Mouse (Mus musculus) intestine, postnatal 0 days (tissue): Measurements from ENCODE around the gene Gm20683. TPM values are rescaled to one million over a fixed set of nuclear protein-coding genes. Genes with fewer than 3 reads are reported as not detected.

Source experiments
- ATAC-seq: fragments of 200-750 bp; cut with Nextera tagmentation; 2 replicates; pipeline ENCODE4 v1.8.0; 2017; ENCODE audit warnings: mild to moderate bottlenecking, moderate TSS enrichment, moderate library complexity
- H3K27ac ChIP-seq: fragments of 300-500 bp; sonication (generic); 2 replicates; pipeline ENCODE4 v1.5.1; 2014; ENCODE audit warnings: mild to moderate bottlenecking, low read depth, low read length, moderate library complexity
- H3K27me3 ChIP-seq: fragments of 300-500 bp; sonication (generic); replicated peaks from 2 replicates; pipeline ENCODE4 v1.6.1; 2014; ENCODE audit warnings: low read length, mixed read lengths; ENCODE audit not compliant: control insufficient read depth, insufficient read depth
- H3K36me3 ChIP-seq: fragments of 300-500 bp; sonication (generic); 2 replicates; pipeline ENCODE4 v1.6.1; 2014; ENCODE audit warnings: mild to moderate bottlenecking, moderate library complexity; ENCODE audit not compliant: control insufficient read depth, insufficient read depth
- H3K4me1 ChIP-seq: fragments of 300-500 bp; sonication (generic); replicated peaks from 2 replicates; pipeline ENCODE4 v1.6.1; 2014; ENCODE audit warnings: antibody characterized with exemption, low read length, mixed read lengths; ENCODE audit not compliant: control insufficient read depth, insufficient read depth
- H3K4me2 ChIP-seq: fragments of 300-500 bp; sonication (generic); replicated peaks from 2 replicates; pipeline ENCODE4 v1.6.1; 2014; ENCODE audit warnings: low read depth, mild to moderate bottlenecking, moderate library complexity
- H3K4me3 ChIP-seq: fragments of 300-500 bp; sonication (generic); 2 replicates; pipeline ENCODE4 v1.5.1; 2014; ENCODE audit warnings: low read depth, low read length
- H3K9ac ChIP-seq: fragments of 300-500 bp; sonication (generic); 2 replicates; pipeline ENCODE4 v1.6.1; 2014; ENCODE audit warnings: mild to moderate bottlenecking, low read depth, low read length
- H3K9me3 ChIP-seq: fragments of 300-500 bp; sonication (generic); 2 replicates; pipeline ENCODE4 v1.6.1; 2016; ENCODE audit warnings: mixed run types; ENCODE audit not compliant: control insufficient read depth
- CTCF ChIP-seq: sonication (generic); IDR thresholded peaks from 2 replicates; pipeline ENCODE4 v1.5.1; 2016; ENCODE audit warnings: low read depth, mild to moderate bottlenecking, control low read depth, antibody characterized with exemption, moderate library complexity
- WGBS: fragments of 180-500 bp; shearing (Covaris S2); extraction: QIAGEN DNeasy Blood & Tissue Kit; methylation state at CpG from one replicate; pipeline ENCODE4 v1.1.7; 2014; 5-methylcytosine and 5-hydroxymethylcytosine counted together
- polyA plus RNA-seq: library from polyadenylated mRNA; unstranded; fragments of >200 nt; fragmentation: Nextera tagmentation; extraction: Ambion mirVana; gene quantifications from 2 replicates; pipeline ENCODE4 v1.2.1, GENCODE M21; 2015

Gene Gm20683
- polyA plus RNA-seq, 1 experiment from 2014 or later: 0.90 TPM

GRCm38 (mm10) chr17:25834595-25835222 lies 6.9 kb downstream of the Gm20683 start:
- peak overlapping the region; percentile 78; the same call in 1 of the 2 replicates for H3K9ac ChIP-seq
- WGBS: 62% methylated on average over 12 of the region's 12 CpGs
- H3K4me3 ChIP-seq: peak overlapping the region; percentile 76
- ATAC-seq: no peak
- peak overlapping the region; percentile 93 for H3K4me2 ChIP-seq
- peak overlapping the region; percentile 98; the same call in 1 of the 2 replicates for H3K27ac ChIP-seq
- TF ChIP-seq CTCF: no peak
- H3K27me3 ChIP-seq: no peaks in the 10 kb centered on the region
- H3K4me1 ChIP-seq: peaks cover 11% of the 10 kb centered on the region; the same call in 1 of the 2 replicates
- no peaks in the 10 kb centered on the region for H3K9me3 ChIP-seq
- peaks cover 38% of the 10 kb centered on the region for H3K36me3 ChIP-seq

DNA sequence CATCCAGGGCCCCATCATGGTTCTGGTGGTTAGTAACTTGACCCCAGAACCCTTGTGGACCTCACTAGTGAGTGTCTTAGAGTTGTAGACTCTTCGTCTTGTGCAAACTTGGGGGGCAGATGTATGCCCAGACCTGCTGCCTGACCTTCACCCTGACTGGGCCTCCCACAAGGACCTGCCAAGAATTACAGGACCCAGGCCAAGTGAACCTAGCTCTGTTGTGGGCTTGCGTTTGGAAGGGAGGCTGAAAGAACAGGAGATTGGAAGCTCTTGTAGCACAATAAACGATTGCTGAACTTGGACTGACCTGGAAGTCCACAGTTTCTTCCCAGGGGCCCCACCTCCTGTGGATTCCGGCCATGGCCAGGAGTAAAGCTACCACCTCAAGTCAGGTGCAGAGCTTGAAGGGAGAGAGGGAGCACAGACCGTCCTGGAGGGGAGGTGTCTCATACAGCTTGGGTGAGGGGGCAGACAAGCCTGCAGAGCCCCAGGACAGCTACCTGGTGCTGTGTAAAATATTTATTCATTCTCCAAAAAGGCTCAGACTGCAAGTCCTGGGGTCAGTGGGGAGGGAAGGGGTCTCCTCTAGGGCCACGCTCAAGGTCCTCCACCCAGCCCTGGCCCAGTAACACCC lies 7.5 kb downstream of the Gm20683 start:
- 18% methylated on average over 6 of the region's 6 CpGs for WGBS
- Histone ChIP-seq H3K36me3 (peaks cover 32% of the 10 kb centered on the region), H3K9ac (peak overlapping the region; percentile 78), H3K4me2 (peak overlapping the region; percentile 93), H3K4me1 (peaks cover 11% of the 10 kb centered on the region; the same call in 1 of the 2 replicates), H3K27ac (peak overlapping the region; percentile 98), H3K9me3 (no peaks in the 10 kb centered on the region), H3K4me3 (peak overlapping the region; percentile 76), H3K27me3 (no peaks in the 10 kb centered on the region)
- no peak for ATAC-seq
- no peak for TF ChIP-seq CTCF

DNA sequence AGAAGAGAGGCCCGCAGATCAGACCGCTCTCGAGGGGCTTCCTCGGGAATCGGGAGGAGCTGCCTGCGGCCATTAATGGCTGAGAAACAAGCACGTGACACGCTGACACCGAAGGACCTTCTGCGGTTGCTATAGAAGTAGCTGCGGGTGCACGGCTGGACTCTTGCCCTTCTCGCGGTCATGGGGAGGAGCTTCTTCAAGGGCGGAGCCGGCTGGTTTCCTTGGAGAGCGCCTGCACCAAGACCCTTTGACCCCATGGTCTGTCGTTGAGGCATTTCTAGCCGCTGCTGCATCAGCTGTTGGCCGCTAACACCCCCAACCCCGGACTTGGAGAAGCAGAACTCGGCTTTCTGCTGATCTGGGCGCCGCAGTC lies 8.3 kb downstream of the Gm20683 start, which contains the start of gene Stub1:
Stub1 (minus strand) TSS at position 114 of the 373 bp plus-strand sequence.
- under 1% methylated on average over 24 of the region's 24 CpGs for WGBS
- Histone ChIP-seq H3K27me3 (no peaks in the 10 kb centered on the region), H3K9me3 (no peaks in the 10 kb centered on the region), H3K9ac (peak within 1 kb of the TSS; percentile 78), H3K27ac (peak within 1 kb of the TSS; percentile 98), H3K4me2 (peak within 1 kb of the TSS; percentile 93), H3K4me1 (peaks cover 11% of the 10 kb centered on the region; the same call in 1 of the 2 replicates), H3K4me3 (peak within 1 kb of the TSS; percentile 76), H3K36me3 (peaks cover 32% of the 10 kb centered on the region)
- TF ChIP-seq CTCF: 0 out of 2 replicates have a peak, but pooled peaks have one; percentile 7
- ATAC-seq: peak; percentile 78

- Histone ChIP-seq H3K36me3 (peaks cover 28% of the 10 kb centered on the region), H3K9me3 (no peaks in the 10 kb centered on the region), H3K4me1 (peaks cover 11% of the 10 kb centered on the region; the same call in 1 of the 2 replicates), H3K4me2 (peak overlapping the region; percentile 93), H3K27ac (peak overlapping the region; percentile 98), H3K4me3 (peak overlapping the region; percentile 76), H3K9ac (peak overlapping the region; percentile 78), H3K27me3 (no peaks in the 10 kb centered on the region)
- ATAC-seq: peak; percentile 87
- WGBS: under 1% methylated on average over 72 of the region's 77 CpGs
- TF ChIP-seq CTCF: 0 out of 2 replicates have a peak, but pooled peaks have one; percentile 14
Observed at GRCm38 (mm10) chr17:25832436-25833290, 8.9 kb downstream of the Gm20683 start.

DNA sequence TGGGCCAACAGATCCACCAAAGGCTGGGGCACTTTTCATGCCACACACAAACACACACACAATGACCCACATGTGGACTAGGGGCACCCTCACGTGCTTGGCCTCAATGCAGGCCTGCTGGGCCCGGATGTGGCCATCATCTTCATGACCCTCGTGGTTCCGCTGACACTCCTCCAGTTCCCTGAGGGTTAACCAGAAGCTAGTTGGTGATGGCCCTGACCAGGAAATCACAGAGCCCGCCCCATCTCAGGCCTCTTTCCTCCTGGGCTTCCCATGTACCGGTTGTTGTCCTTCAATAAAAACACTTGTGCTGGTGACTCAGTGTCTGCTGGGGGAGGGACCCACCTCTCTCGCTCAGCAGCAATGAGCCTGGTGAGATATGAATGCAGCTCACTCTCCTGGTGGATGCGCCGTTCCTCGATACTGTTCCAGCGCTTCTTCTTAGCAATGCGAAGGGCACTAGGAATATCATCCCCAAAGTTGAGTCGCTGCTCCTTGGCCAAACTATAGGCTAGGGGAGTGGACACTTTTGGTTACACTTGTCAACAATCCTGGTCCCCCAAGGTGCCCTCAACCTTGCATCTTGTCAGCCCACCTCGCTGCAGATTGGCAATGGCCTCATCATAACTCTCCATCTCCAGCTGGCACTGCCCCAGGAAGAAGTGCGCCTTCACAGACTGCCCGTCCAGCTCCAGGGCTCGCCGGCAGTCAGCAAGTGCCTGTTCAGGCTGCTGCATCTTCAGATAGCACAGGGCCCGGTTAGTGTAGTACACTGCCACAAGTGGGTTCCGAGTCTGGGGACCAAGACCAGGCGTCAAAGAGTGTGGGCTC lies 9.9 kb downstream of the Gm20683 start:
- peak overlapping the region; percentile 78 for H3K9ac ChIP-seq
- H3K27ac ChIP-seq: peak overlapping the region; percentile 98
- TF ChIP-seq CTCF: no peak
- peak overlapping the region; percentile 76 for H3K4me3 ChIP-seq
- whole genome bisulfite sequencing: 32% methylated on average over 21 of the region's 21 CpGs
- peaks cover 11% of the 10 kb centered on the region; the same call in 1 of the 2 replicates for H3K4me1 ChIP-seq
- ATAC-seq: no peak
- H3K36me3 ChIP-seq: peaks cover 37% of the 10 kb centered on the region
- H3K27me3 ChIP-seq: no peaks in the 10 kb centered on the region
- H3K4me2 ChIP-seq: peak overlapping the region; percentile 93
- H3K9me3 ChIP-seq: no peaks in the 10 kb centered on the region
